Mouse (Mus musculus) adrenal gland, adult (tissue): ENCODE data around the gene Stap2.

Experiments
- DNase-seq, 2 experiments: peaks; one replicate each; pipeline ENCODE4 v3.0.0; 2022 to 2023; ENCODE audit warnings: low spot score in 1 of 2; ENCODE audit not compliant: inconsistent age in 2 of 2

Stap2 gene

GRCm38 (mm10) chr17:56005415-56006061, at the start of gene Stap2, which contains the start of gene Mpnd:
Gene Stap2, minus strand, starts transcription at chr17:56005584.
Gene Mpnd, plus strand, starts transcription at chr17:56005711.
- DNase-seq, result peak; percentile 40 to 68

- no peak for DNase-seq
Observed at GRCm38 (mm10) chr17:56054938-56055337, 49.6 kb upstream of the Stap2 start.

GRCm38 (mm10) chr17:56051369-56051768, 46.0 kb upstream of the Stap2 start:
- peak in 1 of 2 experiments; percentile 64 for DNase-seq

GRCm38 (mm10) chr17:56040857-56041163, 35.4 kb upstream of the Stap2 start:
- peak in 1 of 2 experiments; percentile 26 for DNase-seq

- peak; percentile 97 to 98 for DNase-seq
Observed at GRCm38 (mm10) chr17:56040030-56040856, 34.9 kb upstream of the Stap2 start, which contains the start of gene Chaf1a. Gene Chaf1a, plus strand, starts transcription at chr17:56040439.

GRCm38 (mm10) chr17:56039345-56039744, 34.0 kb upstream of the Stap2 start:
- DNase-seq, result no peak

- peak in 1 of 2 experiments; percentile 48 for DNase-seq
Observed at GRCm38 (mm10) chr17:56038583-56039261, 33.3 kb upstream of the Stap2 start.

GRCm38 (mm10) chr17:56036901-56037287, 31.5 kb upstream of the Stap2 start:
- DNase-seq, result no peak

GRCm38 (mm10) chr17:56036176-56036900, 31.0 kb upstream of the Stap2 start, which contains the start of gene Sh3gl1:
Gene Sh3gl1, minus strand, starts transcription at chr17:56036635.
- peak; percentile 100 for DNase-seq

- no peak for DNase-seq
Observed at GRCm38 (mm10) chr17:56035216-56035615, 29.8 kb upstream of the Stap2 start.

GRCm38 (mm10) chr17:56034726-56035100, 29.3 kb upstream of the Stap2 start:
- DNase-seq, result peak in 1 of 2 experiments; percentile 46

GRCm38 (mm10) chr17:56034040-56034725, 28.8 kb upstream of the Stap2 start:
- peak in 1 of 2 experiments; percentile 52 for DNase-seq

- peak in 1 of 2 experiments; percentile 41 for DNase-seq
Observed at GRCm38 (mm10) chr17:56032831-56033230, 27.4 kb upstream of the Stap2 start.

GRCm38 (mm10) chr17:56032127-56032733, 26.8 kb upstream of the Stap2 start:
- DNase-seq, result peak in 1 of 2 experiments; percentile 59

GRCm38 (mm10) chr17:56031431-56031830, 26.0 kb upstream of the Stap2 start:
- no peak for DNase-seq

- peak; percentile 78 to 82 for DNase-seq
Observed at GRCm38 (mm10) chr17:56030919-56031318, 25.5 kb upstream of the Stap2 start.

- DNase-seq, result peak in 1 of 2 experiments; percentile 54
Observed at GRCm38 (mm10) chr17:56030238-56030870, 25.0 kb upstream of the Stap2 start.

- DNase-seq, result peak; percentile 46 to 59
Observed at GRCm38 (mm10) chr17:56027801-56028441, 22.5 kb upstream of the Stap2 start.

- DNase-seq, result peak; percentile 63 to 77
Observed at GRCm38 (mm10) chr17:56026881-56027280, 21.5 kb upstream of the Stap2 start.
